Mouse (Mus musculus): Measurements from ENCODE around the gene Kdm2b.
A peak's percentile ranks its signal among the peaks of the same experiment; 100 is the strongest.

Kdm2b gene

GRCm38 (mm10) chr5:122832536-122832935 lies 157.1 kb downstream of the Kdm2b start:
- peak; percentile 42 for DNase-seq

- no peak for DNase-seq
Measured at GRCm38 (mm10) chr5:122825099-122825498, 164.5 kb downstream of the Kdm2b start.

GRCm38 (mm10) chr5:122824450-122824849 lies 165.2 kb downstream of the Kdm2b start:
- DNase-seq = peak; percentile 63

- peak; percentile 37 for DNase-seq
Measured at GRCm38 (mm10) chr5:122823976-122824375, 165.6 kb downstream of the Kdm2b start.

- no peak for DNase-seq
Measured at GRCm38 (mm10) chr5:122822441-122822840, 167.2 kb downstream of the Kdm2b start.

- DNase-seq = no peak
Measured at GRCm38 (mm10) chr5:122821524-122821885, 168.1 kb downstream of the Kdm2b start.

GRCm38 (mm10) chr5:122820777-122821523 lies 168.7 kb downstream of the Kdm2b start, which contains the start of gene Anapc5:
Anapc5 (minus strand) TSS chr5:122821339.
- DNase-seq = peak; percentile 94

Data from thymus, postnatal 25 days (tissue).